Mouse (Mus musculus) bone marrow macrophage, adult 2 months (primary cell): ENCODE results near the gene Supt16. TPM values are rescaled to one million over a fixed set of nuclear protein-coding genes. Genes with fewer than 3 reads are reported as not detected.
A peak's percentile ranks its signal among the peaks of the same experiment; 100 is the strongest.

Source experiments
- H3K27ac ChIP-seq: 2 replicates; pipeline ENCODE4 v1.5.1; 2012; ENCODE audit warnings: low read depth, low read length; ENCODE audit not compliant: insufficient read depth
- H3K4me1 ChIP-seq: 2 replicates; pipeline ENCODE4 v1.6.1; 2012; ENCODE audit warnings: low read length; ENCODE audit not compliant: control insufficient read depth, insufficient read depth
- H3K4me3 ChIP-seq: 2 replicates; pipeline ENCODE4 v1.5.1; 2012; ENCODE audit warnings: mild to moderate bottlenecking, low read length, moderate library complexity; ENCODE audit not compliant: insufficient read depth
- CTCF ChIP-seq: IDR thresholded peaks from 2 replicates; pipeline ENCODE4 v1.5.1; 2012; ENCODE audit warnings: low read depth, mild to moderate bottlenecking, low read length, moderate library complexity
- POLR2A ChIP-seq: IDR thresholded peaks from 2 replicates; pipeline ENCODE4 v1.6.1; 2012; ENCODE audit warnings: mild to moderate bottlenecking, low read depth, low read length, borderline replicate concordance
- polyA plus RNA-seq: library from polyadenylated mRNA; stranded (reverse); fragments of >200 nt; gene quantifications from 2 replicates; pipeline ENCODE4 v1.2.4, GENCODE M21; 2012; ENCODE audit not compliant: missing spikeins, insufficient read depth, insufficient read length

Gene Supt16
- polyA plus RNA-seq = 52.0 and 52.9 TPM in 2 replicates

- TF ChIP-seq CTCF (no peak), POLR2A (no peak)
- Histone ChIP-seq H3K4me3 (peak within 1 kb of the TSS; percentile 80), H3K4me1 (peaks cover 12% of the 10 kb centered on the region), H3K27ac (peak within 1 kb of the TSS; percentile 99)
Measured at GRCm38 (mm10) chr14:52197156-52197878, at the start of gene Supt16. Gene Supt16 (minus strand): TSS chr14:52197416.

- Histone ChIP-seq H3K27ac (no peak overlapping the region), H3K4me3 (no peak overlapping the region), H3K4me1 (peaks cover 5% of the 10 kb centered on the region)
- TF ChIP-seq CTCF (no peak), POLR2A (no peak)
Measured at GRCm38 (mm10) chr14:52246129-52246528, 48.9 kb upstream of the Supt16 start.

- no peak overlapping the region for H3K27ac ChIP-seq
- peaks cover 5% of the 10 kb centered on the region for H3K4me1 ChIP-seq
- peak overlapping the region; percentile 69 for H3K4me3 ChIP-seq
- TF ChIP-seq CTCF = no peak
Measured at GRCm38 (mm10) chr14:52244690-52245042, 47.5 kb upstream of the Supt16 start.

- peak overlapping the region; percentile 69 for H3K4me3 ChIP-seq
- H3K4me1 ChIP-seq = peaks cover 5% of the 10 kb centered on the region
- H3K27ac ChIP-seq = no peak overlapping the region
- TF ChIP-seq CTCF (no peak), POLR2A (no peak)
Measured at GRCm38 (mm10) chr14:52244041-52244689, 46.9 kb upstream of the Supt16 start.

DNA sequence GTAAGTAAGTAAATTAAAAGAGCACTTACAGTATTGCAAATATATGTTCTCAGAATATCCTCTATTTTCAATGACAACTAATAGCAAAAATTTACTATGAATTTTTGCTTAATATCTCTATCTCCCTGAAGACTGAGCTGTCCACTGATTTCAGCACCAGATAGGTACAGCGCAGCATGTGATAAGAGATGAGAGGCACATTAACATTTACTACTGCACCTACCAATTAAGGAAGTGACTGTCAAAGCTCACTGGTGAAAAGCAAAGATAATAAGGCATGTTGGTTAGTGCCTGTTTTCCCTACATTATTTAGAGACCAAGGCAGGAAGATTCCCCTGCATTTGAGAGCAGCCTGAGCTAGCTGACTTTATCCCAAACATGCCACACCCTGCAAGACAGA, 39.0 kb upstream of the Supt16 start:
- Histone ChIP-seq H3K4me1 (no peaks in the 10 kb centered on the region), H3K4me3 (no peak overlapping the region), H3K27ac (no peak overlapping the region)
- TF ChIP-seq CTCF = no peak
- TF ChIP-seq POLR2A = no peak

GRCm38 (mm10) chr14:52235165-52235564, 37.9 kb upstream of the Supt16 start:
- Histone ChIP-seq H3K4me3 (no peak overlapping the region), H3K4me1 (no peaks in the 10 kb centered on the region), H3K27ac (no peak overlapping the region)
- TF ChIP-seq POLR2A (no peak), CTCF (no peak)

DNA sequence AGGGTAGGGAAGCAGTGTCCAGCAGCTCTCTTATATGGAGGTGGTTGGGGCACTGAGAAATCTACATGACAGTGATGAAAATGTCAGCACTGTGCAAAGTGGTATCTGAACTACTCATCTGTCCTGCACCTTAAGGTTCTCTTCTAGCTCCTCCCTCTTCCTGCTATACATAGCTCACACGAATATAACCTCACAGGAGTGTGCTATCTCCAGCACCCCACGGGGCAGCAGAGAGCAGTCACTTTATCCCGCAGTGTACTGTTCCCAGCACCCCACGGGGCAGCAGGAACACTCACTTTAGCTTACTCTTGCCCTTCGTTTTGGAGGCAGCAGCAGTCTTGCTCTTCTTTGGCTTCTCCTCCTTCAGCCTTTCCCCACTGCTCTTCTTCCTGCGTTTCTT, 35.0 kb upstream of the Supt16 start:
- H3K4me3 ChIP-seq = no peak overlapping the region
- no peaks in the 10 kb centered on the region for H3K4me1 ChIP-seq
- TF ChIP-seq CTCF (no peak), POLR2A (no peak)
- H3K27ac ChIP-seq = no peak overlapping the region

- Histone ChIP-seq H3K27ac (no peak overlapping the region), H3K4me3 (no peak overlapping the region), H3K4me1 (no peaks in the 10 kb centered on the region)
- TF ChIP-seq POLR2A (no peak), CTCF (no peak)
Measured at GRCm38 (mm10) chr14:52225972-52226371, 28.8 kb upstream of the Supt16 start.

DNA sequence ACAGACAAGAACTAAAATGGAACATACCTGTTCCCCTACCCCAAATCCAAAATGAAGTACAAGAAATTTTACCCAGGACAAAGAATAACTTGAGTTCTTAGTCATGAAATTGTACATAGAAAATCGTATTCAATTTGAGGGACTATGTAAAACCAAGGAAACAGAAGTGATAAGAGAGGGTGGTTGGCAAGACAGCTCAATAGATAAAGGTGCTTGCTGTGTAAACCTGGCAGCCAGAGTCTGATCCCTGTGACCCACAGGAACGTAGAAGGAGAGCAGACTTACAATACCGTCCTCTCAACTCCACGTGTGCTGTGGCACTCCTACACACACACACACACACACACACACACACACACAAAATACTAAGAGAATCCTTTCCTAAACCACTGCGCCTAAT, 20.0 kb upstream of the Supt16 start:
- TF ChIP-seq CTCF (no peak), POLR2A (no peak)
- no peaks in the 10 kb centered on the region for H3K4me1 ChIP-seq
- H3K4me3 ChIP-seq = no peak overlapping the region
- H3K27ac ChIP-seq = no peak overlapping the region

- Histone ChIP-seq H3K4me1 (peaks cover 6% of the 10 kb centered on the region), H3K4me3 (no peak overlapping the region), H3K27ac (no peak overlapping the region)
- TF ChIP-seq POLR2A (no peak), CTCF (no peak)
Measured at GRCm38 (mm10) chr14:52199412-52199811, 2.2 kb upstream of the Supt16 start.
